Mouse (Mus musculus) cerebellum, adult 2 months (tissue): ENCODE data around the gene P2rx1. TPM values are rescaled to one million over a fixed set of nuclear protein-coding genes. Genes with fewer than 3 reads are reported as not detected.
A peak's percentile ranks its signal among the peaks of the same experiment; 100 is the strongest.

ENCODE experiments used
- DNase-seq, 2 experiments: peaks; one replicate each; pipeline ENCODE4 v3.0.0; 2021
- H3K27ac ChIP-seq: fragments of 200-500 bp; 2 replicates; pipeline ENCODE4 v1.5.1; 2012; ENCODE audit warnings: low read length, control low read depth, inconsistent platforms; ENCODE audit not compliant: insufficient read depth
- H3K27me3 ChIP-seq: fragments of 200-500 bp; 2 replicates; pipeline ENCODE4 v1.6.1; 2012; ENCODE audit warnings: inconsistent platforms, mild to moderate bottlenecking, low read length, moderate library complexity; ENCODE audit not compliant: control insufficient read depth, insufficient read depth
- H3K4me1 ChIP-seq: fragments of 200-500 bp; 2 replicates; pipeline ENCODE4 v1.6.1; 2011; ENCODE audit warnings: low read length; ENCODE audit not compliant: control insufficient read depth, insufficient read depth
- H3K4me3 ChIP-seq: fragments of 200-500 bp; replicated peaks from 2 replicates; pipeline ENCODE3; 2011; ENCODE audit warnings: mild to moderate bottlenecking, low read depth, low read length, control low read depth; ENCODE audit not compliant: insufficient read depth
- CTCF ChIP-seq: fragments of 200-500 bp; IDR thresholded peaks from 2 replicates; pipeline ENCODE4 v1.5.1; 2011; ENCODE audit warnings: low read depth, mild to moderate bottlenecking, control low read depth, low read length, moderate library complexity, borderline replicate concordance; ENCODE audit not compliant: insufficient read depth
- POLR2A ChIP-seq: fragments of 200-500 bp; IDR thresholded peaks from 2 replicates; pipeline ENCODE4 v1.6.1; 2011; ENCODE audit warnings: low read length, control low read depth, borderline replicate concordance; ENCODE audit not compliant: insufficient read depth
- WGBS: fragments of 180-500 bp; shearing (Covaris S2); methylation state at CpG from one replicate; pipeline ENCODE4 v1.1.7; 2018; 5-methylcytosine and 5-hydroxymethylcytosine counted together
- polyA plus RNA-seq: library from polyadenylated mRNA; depleted of rRNA; stranded (reverse); fragments of >200 nt; gene quantifications from 2 replicates; pipeline ENCODE4 v1.2.3, GENCODE M21; 2012

P2rx1 gene
- polyA plus RNA-seq, 1 experiment = 0.41 TPM

DNA sequence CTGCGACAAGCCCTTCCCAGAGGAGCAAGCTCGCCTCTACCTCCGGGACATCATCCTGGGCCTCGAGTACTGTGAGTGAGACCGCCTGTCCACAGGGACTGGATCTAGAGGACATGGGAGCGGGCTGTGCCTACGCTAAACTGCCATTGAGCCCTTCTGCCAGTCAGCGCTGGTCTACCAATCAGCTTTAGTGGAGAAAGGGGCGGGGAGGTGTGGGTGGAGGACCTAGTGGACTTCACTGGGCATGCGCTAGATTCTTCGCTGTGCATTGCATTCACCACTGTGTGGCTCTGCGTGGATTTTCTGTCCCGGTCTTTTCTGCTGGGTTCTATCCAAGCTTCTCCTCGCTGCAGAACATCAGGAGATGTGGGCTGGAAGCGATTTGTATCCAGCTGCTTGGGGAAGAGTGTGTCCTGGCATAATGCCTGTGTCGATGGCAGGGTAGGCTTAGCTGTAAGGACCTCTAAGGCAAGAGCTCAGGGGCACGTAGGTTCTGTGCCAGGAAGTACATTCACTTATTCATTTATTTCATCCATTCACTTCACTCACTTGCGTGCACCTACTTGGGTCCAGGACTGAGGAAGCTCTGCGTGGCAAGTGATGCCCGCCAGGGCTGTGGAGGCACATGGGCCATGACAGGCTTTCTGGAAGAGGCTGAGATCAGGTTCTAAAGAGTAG is 32.1 kb downstream of the P2rx1 start:
- peak; percentile 87 to 93 for DNase-seq
- Histone ChIP-seq H3K4me1 (no peaks in the 10 kb centered on the region), H3K4me3 (peak overlapping the region; percentile 65), H3K27me3 (no peaks in the 10 kb centered on the region), H3K27ac (0 out of 2 replicates have a peak overlapping the region, but pooled peaks have one; percentile 9)
- 12% methylated on average over 20 of the region's 20 CpGs for WGBS
- peak; percentile 53; the same call in 1 of the 2 replicates for TF ChIP-seq POLR2A
- no peak for TF ChIP-seq CTCF

- no peaks in the 10 kb centered on the region for H3K4me1 ChIP-seq
- WGBS = 40% methylated on average over 5 of the region's 5 CpGs
- no peak overlapping the region for H3K4me3 ChIP-seq
Observed at GRCm38 (mm10) chr11:73031536-73031935, 32.6 kb downstream of the P2rx1 start.

DNA sequence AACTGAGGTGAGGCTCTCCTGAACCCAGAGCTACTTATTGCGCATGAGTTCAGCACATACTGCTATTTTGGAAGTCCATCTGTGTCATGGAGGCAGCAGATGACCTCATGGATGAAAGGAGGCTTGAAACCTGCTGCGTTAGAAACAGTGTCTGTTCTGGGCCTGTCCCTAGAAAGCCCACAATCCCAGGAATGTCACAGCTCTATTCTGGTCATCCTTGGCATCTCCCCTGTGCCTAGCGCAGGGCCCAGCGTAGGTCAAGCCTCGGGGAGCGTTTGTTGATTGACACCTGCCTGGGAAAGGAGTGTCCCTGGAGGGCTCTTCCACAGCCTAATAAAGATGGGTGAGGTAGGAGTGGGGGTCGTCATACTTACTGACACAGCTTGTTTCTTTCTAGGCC is 37.2 kb downstream of the P2rx1 start:
- WGBS = 77% methylated on average over 7 of the region's 7 CpGs
- H3K27me3 ChIP-seq = no peaks in the 10 kb centered on the region
- no peak for DNase-seq
- H3K4me1 ChIP-seq = 0 out of 2 replicates have a peak, but pooled peaks cover 3% of the 10 kb centered on the region
- no peak overlapping the region for H3K27ac ChIP-seq
- H3K4me3 ChIP-seq = no peak overlapping the region
- TF ChIP-seq POLR2A (no peak), CTCF (no peak)

More at GRCm38 (mm10) chr11:73031536-73031935, 32.6 kb downstream of the P2rx1 start:
- no peak overlapping the region for H3K27ac ChIP-seq
- H3K27me3 ChIP-seq = no peaks in the 10 kb centered on the region
- DNase-seq = no peak
- TF ChIP-seq POLR2A = no peak
- no peak for TF ChIP-seq CTCF

GRCm38 (mm10) chr11:73036889-73037288 is 38.0 kb downstream of the P2rx1 start:
- WGBS = 36% methylated on average over 6 of the region's 6 CpGs
- no peak for DNase-seq
- Histone ChIP-seq H3K4me3 (no peak overlapping the region), H3K27ac (no peak overlapping the region), H3K4me1 (0 out of 2 replicates have a peak, but pooled peaks cover 3% of the 10 kb centered on the region), H3K27me3 (no peaks in the 10 kb centered on the region)
- TF ChIP-seq CTCF (no peak), POLR2A (no peak)

DNA sequence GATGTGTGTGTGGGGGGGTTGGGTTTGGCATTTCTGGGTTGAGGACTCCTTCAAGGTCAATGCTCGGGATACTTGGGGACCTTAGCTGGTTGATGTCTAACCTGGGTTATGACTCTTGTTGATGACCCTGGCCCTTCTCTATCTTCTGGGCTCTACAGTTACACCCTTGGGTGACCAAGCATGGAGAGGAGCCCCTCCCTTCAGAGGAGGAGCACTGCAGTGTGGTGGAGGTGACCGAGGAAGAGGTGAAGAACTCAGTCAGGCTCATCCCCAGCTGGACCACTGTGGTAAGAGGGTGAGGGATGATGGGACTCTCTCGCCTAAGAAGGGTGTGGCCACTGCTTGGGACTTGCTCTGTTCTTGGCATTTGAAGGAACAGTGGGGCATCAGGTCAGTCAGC is 38.8 kb downstream of the P2rx1 start:
- Histone ChIP-seq H3K4me3 (no peak overlapping the region), H3K27ac (no peak overlapping the region), H3K4me1 (0 out of 2 replicates have a peak, but pooled peaks cover 3% of the 10 kb centered on the region), H3K27me3 (no peaks in the 10 kb centered on the region)
- TF ChIP-seq POLR2A = no peak
- TF ChIP-seq CTCF = no peak
- no peak for DNase-seq
- 84% methylated on average over 3 of the region's 3 CpGs for WGBS

DNA sequence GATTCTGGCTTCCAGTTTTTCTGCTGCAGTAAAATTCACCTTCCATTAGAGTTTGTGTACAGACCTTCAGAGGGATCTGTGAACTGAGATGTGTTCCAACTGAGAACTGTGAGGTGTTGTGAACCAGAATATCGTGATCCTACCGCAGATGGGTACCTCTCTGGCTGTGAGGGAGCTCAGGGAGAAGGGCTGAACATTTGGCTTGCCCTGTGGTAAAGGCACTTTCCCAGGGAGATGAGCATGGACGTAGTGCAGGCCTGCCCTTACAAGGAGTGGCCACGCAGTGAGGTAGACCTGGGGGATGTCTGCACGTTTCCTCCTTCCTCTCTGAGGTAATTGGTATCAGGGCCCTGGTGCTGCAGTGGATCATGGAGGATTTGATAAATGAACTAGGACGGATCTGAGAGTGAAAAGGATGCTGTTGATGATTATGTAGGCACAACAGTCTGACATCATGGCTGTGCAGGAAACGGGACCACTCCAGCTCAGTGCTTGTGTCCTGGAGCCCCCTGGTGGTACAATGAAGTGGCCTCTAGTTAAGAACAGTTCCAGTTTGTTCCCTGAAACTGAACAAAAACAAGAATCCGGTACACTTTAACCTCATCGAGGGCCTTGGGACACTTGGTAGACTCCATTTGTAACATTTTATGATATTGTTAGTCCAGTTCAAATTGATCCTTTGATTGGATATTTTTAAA is 40.3 kb downstream of the P2rx1 start:
- no peaks in the 10 kb centered on the region for H3K27me3 ChIP-seq
- H3K4me1 ChIP-seq = 0 out of 2 replicates have a peak, but pooled peaks cover 3% of the 10 kb centered on the region
- TF ChIP-seq POLR2A (no peak), CTCF (peak; percentile 71)
- 57% methylated on average over 9 of the region's 9 CpGs for WGBS
- no peak overlapping the region for H3K27ac ChIP-seq
- H3K4me3 ChIP-seq = no peak overlapping the region
- DNase-seq = peak; percentile 36 to 43

DNA sequence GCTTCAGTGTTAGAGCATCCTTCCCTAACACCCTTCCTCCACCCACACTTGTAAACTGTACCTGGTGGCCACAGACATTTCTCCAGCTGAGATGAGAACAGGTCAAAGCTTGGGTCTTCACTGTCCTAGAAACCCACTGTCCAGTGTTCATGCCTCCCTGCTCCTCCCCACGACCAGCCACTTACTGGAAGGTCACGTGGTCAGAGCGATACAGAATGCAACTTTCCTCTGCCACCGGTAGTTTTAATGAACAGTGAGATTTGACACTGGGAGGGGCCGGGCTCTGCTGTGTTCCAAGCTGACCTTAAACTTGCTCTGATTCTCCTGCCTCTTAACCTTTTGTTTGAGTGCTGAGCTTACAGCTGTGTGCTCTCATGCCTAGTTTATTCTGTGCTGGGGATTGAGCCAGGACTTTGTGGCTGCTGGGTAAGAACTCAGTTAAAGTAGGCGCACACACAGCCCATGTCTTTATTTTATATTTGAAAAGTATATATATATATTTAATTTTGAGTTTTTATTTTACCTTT is 45.4 kb downstream of the P2rx1 start:
- Histone ChIP-seq H3K4me3 (no peak overlapping the region), H3K4me1 (no peaks in the 10 kb centered on the region), H3K27me3 (no peaks in the 10 kb centered on the region), H3K27ac (no peak overlapping the region)
- no peak for DNase-seq
- no peak for TF ChIP-seq POLR2A
- no peak for TF ChIP-seq CTCF
- WGBS = 60% methylated on average over 6 of the region's 6 CpGs

- 72% methylated on average over 4 of the region's 4 CpGs for whole genome bisulfite sequencing
- TF ChIP-seq POLR2A = no peak
- no peak for TF ChIP-seq CTCF
- DNase-seq = no peak
- no peaks in the 10 kb centered on the region for H3K4me1 ChIP-seq
- no peaks in the 10 kb centered on the region for H3K27me3 ChIP-seq
- no peak overlapping the region for H3K4me3 ChIP-seq
- H3K27ac ChIP-seq = no peak overlapping the region
Observed at GRCm38 (mm10) chr11:73044789-73045188, 45.9 kb downstream of the P2rx1 start.
